Mouse (Mus musculus): ENCODE measurements at regions not wholly inside any gene's neighbourhood (a gene's known extent, or its start where the extent isn't known, plus 50 kb on each side); places are given as distances from the start of the nearest gene placed in this dataset.

DNA sequence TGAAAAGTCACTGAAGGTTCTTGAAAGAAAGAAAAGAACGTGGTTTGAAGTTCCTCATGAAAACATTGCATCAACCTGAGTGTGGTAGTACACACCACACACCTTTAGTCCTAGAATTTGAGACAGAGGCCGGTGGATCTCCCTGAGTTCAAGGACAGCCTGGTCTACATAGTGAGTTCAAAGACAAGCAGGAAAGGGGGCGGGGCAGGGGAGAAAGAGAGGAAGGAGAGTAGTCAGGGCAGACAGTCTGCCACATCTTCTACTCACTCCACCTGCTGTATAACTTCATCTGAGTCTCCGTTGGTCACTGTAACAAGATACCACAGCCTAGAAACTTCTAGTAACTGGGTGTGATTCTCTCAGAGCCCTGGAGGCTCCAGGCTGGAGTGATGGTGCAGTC lies 190.2 kb upstream of the Sdk2 start:
- no peak for TF ChIP-seq CTCF (IDR thresholded peaks at IDR 0.05)
- TF ChIP-seq POLR2A (IDR thresholded peaks at IDR 0.05; ENCODE audit: insufficient read depth, low read depth, low read length): no peak

Data from heart, adult 2 months (tissue).